Mouse (Mus musculus) ES-E14 (cell line): ENCODE measurements at regions not wholly inside any gene's neighbourhood (a gene's known extent, or its start where the extent isn't known, plus 50 kb on each side); places are given as distances from the start of the nearest gene placed in this dataset.

Source experiments
- CHD2 ChIP-seq: IDR thresholded peaks from 2 replicates; pipeline ENCODE4 v1.6.1; 2014; ENCODE audit warnings: mild to moderate bottlenecking, low read depth, low read length, inconsistent platforms
- HCFC1 ChIP-seq: IDR thresholded peaks from 2 replicates; pipeline ENCODE4 v1.6.1; 2012; ENCODE audit warnings: low read length, inconsistent platforms, borderline replicate concordance; ENCODE audit not compliant: insufficient read depth
- MAFK ChIP-seq: IDR thresholded peaks from 2 replicates; pipeline ENCODE4 v1.6.1; 2014; ENCODE audit warnings: mild to moderate bottlenecking, low read depth, low read length, inconsistent platforms; ENCODE audit not compliant: insufficient read depth
- ZC3H11A ChIP-seq: IDR thresholded peaks from 2 replicates; pipeline ENCODE4 v1.6.1; 2012; ENCODE audit warnings: low read depth, mild to moderate bottlenecking, inconsistent platforms, low read length, borderline replicate concordance
- ZNF384 ChIP-seq: IDR thresholded peaks from 2 replicates; pipeline ENCODE4 v1.6.1; 2012; ENCODE audit warnings: low read depth, low read length, inconsistent platforms

DNA sequence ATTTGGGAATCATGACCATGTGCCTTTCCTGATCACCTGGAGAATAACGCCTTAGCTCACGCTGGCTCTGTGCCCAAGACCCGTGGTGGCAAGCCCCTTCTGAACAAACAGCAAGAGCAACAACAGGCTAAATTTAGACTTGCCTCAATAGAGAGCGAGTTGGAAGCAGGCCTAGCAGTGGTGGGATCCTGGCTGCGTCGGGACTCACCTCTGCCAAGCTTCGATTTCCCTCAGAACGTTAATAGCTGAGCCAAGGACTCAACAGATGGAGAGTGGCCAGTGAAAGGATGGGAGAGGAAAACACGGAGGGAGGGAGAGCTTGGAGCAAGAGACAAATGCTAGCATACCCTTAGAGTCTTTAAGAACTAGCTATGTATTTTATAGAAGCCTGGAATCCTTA lies 305.0 kb downstream of the Epha7 start:
- TF ChIP-seq HCFC1 (no peak), ZNF384 (no peak), MAFK (no peak), ZC3H11A (no peak), CHD2 (no peak)
